Mouse (Mus musculus): ENCODE measurements around the gene Eif5a. TPM values are rescaled to one million over a fixed set of nuclear protein-coding genes. Genes with fewer than 3 reads are reported as not detected.
A peak's percentile ranks its signal among the peaks of the same experiment; 100 is the strongest.
"Not testable (repeated sequence)": the region's sequence is repeated elsewhere in the genome, so short reads cannot be mapped to it uniquely, and the experiment has no call there.

Gene Eif5a
- total RNA-seq, 2 experiments from 2014 or later = 426 to 481 TPM

DNA sequence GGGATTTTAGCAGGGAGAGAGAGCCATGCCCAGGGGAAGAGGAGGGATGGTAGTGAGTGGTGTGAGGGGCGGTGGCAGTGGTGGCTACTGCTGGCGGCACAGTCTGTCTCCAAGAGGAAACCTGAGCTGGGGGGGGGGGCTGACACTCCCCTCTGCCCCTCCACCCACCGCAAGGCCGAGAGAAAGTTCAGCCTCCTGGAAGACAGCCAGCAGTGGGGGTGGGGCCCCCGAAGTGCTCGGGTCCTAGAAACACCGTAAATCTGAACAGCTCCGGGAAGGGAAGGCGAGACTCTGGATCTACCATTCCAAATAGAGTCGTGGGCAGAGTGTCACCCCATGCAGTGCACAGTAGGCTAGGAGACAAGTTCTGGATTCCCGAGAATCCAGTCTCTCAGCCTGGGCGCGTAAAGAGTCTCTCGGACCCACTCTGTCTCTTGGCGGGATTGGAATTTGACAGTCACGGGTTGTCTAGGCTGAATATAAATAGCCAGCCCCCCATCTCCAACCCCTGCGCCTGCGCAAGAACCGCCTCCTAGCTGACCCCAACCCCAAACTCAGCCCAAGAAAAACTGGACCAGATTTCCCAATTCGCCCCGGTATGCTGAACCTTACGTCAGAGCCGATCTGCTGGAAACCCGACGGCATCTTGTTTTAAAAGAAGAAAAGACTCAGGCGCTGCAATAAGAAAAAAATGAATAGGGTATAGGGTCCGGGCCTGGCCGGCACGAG, 25.7 kb upstream of the Eif5a start:
- no peak for DNase-seq (ENCODE audit: extremely low spot score in 1 of 2, low spot score in 1 of 2)

GRCm38 (mm10) chr11:69945997-69946891, 24.5 kb upstream of the Eif5a start:
- no peak for DNase-seq (ENCODE audit: extremely low spot score in 1 of 2, low spot score in 1 of 2)

DNA sequence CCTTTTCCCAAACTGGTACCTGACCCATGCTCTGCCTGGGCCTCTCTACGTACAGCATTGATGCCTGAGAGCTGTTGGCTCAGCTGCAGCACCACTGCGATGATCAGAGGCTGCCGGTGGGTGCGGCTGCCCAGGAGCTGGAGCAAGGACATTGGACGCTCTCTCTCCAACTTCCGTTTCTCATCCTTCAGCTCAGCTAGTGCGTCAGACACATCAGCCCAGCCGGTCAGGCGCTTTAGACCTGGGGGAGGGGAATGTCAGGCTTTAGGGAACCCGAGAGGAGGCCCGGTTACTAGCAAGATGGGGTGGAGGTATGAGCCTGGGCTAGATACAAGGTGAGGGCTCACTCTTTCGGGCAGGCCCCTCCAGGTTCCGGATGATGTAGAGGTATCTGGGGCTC, 23.5 kb upstream of the Eif5a start:
- DNase-seq (ENCODE audit: extremely low spot score in 1 of 2, low spot score in 1 of 2) = no peak

DNA sequence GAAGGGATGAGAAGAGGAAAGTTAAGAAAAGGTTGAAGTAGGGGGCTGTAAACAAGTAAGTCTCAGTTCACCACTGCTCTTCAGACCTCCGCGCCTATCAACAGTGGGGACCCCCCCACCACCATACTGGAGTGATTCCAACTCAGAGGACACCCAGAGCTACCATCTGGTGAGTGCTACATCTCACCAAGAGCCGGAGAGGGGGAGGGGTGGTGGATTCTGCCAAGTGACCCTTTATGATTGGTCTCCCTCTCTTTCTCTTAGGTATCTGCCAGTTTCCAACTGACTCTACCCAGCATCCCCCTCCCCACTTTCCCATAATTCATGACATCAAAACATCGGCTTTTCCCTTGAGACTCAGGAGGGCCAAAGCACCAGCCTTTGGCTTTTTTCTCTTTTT, 19.2 kb upstream of the Eif5a start:
- DNase-seq (ENCODE audit: extremely low spot score in 1 of 2, low spot score in 1 of 2) = no peak

GRCm38 (mm10) chr11:69939731-69940130, 18.0 kb upstream of the Eif5a start:
- DNase-seq (ENCODE audit: extremely low spot score in 1 of 2, low spot score in 1 of 2) = no peak

DNA sequence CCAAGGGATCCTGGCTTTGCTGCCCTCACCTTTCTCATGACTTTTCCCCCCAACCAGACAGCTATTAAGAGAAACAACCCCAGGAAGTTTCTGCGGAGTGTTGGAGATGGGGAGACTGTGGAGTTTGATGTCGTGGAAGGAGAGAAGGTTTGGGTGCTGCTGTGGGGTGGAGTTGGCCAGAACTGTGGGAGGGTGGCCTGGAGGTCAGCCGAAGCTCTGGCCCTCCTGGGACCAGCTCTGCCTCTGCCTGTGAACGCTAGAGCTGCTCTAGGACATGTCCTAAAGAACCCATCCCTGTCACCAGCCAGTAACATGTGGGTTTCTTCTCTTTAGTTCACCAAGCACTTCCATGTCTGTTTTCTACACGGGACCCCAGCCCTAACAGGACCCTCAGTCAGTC, 17.4 kb upstream of the Eif5a start:
- no peak for DNase-seq (ENCODE audit: extremely low spot score in 1 of 2, low spot score in 1 of 2)

DNA sequence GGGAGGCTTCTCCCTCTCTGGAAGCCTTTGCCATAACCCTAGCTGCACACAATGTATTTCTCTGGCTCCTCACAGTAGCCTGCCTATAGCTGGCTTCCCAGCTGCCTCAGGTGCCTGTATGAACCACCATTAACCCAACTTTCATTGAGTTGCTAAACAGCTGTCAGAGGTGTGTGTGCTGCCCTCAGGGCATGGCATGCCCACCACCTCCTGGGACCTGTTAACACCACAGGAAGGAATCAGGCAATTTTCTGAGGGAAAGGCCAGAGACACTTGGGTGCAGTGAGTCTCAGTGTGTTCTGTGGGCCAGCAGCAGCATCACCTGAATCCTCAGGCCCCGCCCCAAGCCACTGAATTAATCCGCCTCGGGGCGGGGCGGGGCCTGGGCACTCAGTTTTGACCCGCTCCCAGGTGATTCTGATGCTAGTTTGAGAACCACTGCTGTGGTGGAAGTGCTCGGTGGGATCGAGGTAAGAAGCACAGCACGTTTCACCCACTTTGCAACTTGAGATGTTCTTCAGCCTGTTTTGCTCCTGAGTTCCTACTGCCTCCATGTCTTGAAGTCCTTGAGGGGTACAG, 16.7 kb upstream of the Eif5a start:
- DNase-seq (ENCODE audit: extremely low spot score in 1 of 2, low spot score in 1 of 2) = no peak

DNA sequence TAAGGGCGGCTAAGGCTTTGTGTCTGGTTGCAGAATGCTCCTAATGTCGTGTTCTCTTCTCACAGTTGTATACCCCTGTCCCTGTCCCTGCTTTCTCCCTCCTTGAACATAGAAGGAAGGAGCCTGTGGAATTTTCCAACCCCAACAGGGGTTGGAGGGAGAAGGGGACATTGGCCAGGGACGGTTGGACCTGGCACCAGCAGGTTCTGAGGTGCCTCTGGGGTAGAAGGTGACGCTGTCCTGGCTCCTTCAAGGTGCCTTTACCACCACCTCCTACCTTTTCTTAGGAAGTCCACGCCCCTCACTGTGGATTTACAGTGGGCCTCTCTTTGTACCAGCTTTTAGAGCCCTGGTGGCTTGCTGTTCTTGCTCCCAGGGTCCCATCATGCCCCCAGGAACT, 16.1 kb upstream of the Eif5a start:
- no peak for DNase-seq (ENCODE audit: extremely low spot score in 1 of 2, low spot score in 1 of 2)

- DNase-seq (ENCODE audit: extremely low spot score in 1 of 2, low spot score in 1 of 2) = no peak
Observed at GRCm38 (mm10) chr11:69937385-69937784, 15.6 kb upstream of the Eif5a start.

GRCm38 (mm10) chr11:69936714-69937347, 15.1 kb upstream of the Eif5a start:
- no peak for DNase-seq (ENCODE audit: extremely low spot score in 1 of 2, low spot score in 1 of 2)

- no peak for DNase-seq (ENCODE audit: extremely low spot score in 1 of 2, low spot score in 1 of 2)
Observed at GRCm38 (mm10) chr11:69936156-69936555, 14.4 kb upstream of the Eif5a start.

DNA sequence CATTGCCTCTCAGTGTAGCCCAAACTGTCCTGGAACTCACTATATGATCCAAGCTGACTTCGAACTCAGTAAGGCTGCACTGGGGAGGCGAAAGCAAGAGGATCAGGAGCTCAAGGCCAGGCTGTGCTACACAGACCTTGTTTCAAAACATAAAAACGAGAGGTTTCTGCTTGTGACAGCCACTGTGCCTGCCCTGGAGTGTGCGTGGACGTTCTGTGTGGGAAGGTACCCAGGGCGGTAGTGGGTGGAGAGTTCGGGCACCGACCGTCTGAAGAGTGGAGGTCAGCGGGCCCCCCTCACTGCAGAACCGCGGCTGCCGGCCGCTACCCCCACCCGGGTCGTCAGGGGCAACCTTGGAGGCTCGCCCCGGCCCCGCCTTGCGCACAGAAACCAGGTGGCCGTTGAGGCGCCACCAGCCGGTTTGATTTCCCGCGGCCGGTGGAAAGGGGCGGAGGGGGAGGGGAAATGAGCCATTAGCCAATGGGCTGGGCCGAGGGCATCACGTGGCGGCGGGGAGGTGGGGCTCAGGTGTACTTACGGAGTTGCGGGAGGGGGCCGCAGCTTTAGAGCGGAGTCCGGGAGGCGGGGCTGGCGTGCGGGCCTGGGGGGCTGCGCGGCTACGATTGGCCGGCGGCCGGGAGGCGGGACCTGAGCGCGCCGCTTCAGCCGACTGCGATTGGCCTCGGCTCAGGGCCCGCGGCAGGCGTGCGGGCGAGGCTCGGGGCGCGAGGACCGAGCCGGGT, 13.6 kb upstream of the Eif5a start, which contains the start of gene Ybx2:
Gene Ybx2 (plus strand): TSS at position 660 of the 743 bp plus-strand sequence.
- peak; percentile 66 to 76 for DNase-seq (ENCODE audit: extremely low spot score in 1 of 2, low spot score in 1 of 2)

DNA sequence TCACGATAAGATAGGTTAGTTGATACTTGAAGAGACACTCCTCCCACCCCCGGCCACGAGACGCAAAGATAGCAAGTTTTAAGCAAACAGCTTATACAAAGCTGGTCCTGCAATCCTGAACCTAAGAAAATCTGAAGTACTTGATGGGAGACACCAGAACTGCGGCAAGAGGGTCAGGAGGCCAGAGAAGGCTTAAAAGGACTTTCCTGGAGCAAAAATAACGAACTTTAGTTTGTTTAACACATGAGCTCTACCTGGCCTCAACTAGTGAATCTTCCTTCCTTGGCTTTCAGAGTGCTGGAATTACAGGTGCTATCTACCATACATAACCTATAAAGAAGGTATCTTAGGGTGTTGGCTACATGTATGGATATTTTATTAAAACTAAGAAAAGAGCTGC, 12.9 kb upstream of the Eif5a start:
- DNase-seq (ENCODE audit: extremely low spot score in 1 of 2, low spot score in 1 of 2) = no peak

DNA sequence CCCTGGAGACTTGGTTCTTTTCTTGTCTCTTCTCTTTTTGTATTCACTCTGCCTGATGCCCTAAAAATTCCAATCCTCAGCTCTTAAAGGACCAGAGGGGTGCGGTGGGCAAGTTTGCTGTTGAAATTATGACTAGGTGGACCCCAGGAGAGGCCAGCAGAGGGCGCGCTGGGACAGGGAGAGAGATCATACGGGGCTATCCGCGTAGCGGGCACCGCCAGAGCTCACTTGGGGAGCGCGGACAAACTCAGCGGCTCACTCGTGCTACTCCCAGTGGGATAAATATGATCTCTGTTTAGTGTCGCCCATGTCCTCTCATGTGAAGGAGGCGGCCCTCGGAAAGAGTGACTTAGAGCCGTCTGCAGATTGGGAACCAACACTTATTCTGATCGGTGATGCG, 12.4 kb upstream of the Eif5a start:
- DNase-seq (ENCODE audit: extremely low spot score in 1 of 2, low spot score in 1 of 2) = peak; percentile 96 to 100

GRCm38 (mm10) chr11:69933066-69933465, 11.3 kb upstream of the Eif5a start:
- no peak for DNase-seq (ENCODE audit: extremely low spot score in 1 of 2, low spot score in 1 of 2)

DNA sequence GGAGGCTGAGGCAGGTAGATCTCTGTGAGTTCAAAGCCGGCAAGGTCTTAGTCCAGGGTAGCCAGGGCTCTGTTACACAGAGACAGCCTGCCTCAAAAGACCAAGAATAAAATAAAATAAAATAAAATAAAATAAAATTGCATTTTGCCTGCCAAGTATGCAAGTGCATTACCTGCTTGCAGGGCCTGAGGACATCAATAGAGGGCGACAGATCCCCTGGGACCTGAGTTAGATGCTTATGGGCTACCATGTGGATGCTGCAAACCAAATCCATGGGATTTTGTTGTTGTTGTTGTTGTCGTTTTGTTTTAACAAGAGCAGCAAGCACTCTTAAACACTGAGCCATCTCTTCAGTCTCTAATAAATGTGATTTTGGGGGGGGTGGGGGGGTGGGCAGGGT, 10.5 kb upstream of the Eif5a start:
- no peak for DNase-seq (ENCODE audit: extremely low spot score in 1 of 2, low spot score in 1 of 2)

- DNase-seq (ENCODE audit: extremely low spot score in 1 of 2, low spot score in 1 of 2) = no peak
Observed at GRCm38 (mm10) chr11:69931769-69932168, 10.0 kb upstream of the Eif5a start.

DNA sequence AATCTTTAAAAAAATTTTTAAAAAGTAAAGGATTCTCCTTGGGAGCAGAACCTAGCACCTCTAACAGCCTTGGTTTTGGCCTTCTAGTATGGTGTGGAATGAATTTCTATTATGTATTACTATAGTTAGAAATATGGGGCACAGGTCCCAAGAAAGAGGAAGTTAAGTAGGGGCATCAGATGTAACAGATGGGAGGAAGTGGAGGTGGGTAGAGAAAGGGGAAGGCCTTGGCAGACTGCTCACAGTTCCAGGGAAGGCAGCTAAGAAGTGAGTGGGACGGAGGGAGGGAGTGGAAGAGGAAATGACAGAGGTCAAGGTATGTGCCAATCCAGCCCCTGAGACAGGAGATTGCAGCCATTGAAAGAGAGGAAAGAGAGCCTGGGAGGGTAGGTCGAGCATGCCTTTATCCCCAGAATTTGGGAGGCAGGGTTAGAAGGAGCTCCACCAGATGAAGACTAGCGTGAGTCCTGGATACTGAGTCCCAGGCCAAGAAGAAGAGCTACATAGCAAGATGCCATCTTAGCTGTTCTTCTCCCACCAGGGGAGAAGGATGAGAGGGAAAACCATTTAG, 9.3 kb upstream of the Eif5a start:
- no peak for DNase-seq (ENCODE audit: extremely low spot score in 1 of 2, low spot score in 1 of 2)

- DNase-seq (ENCODE audit: extremely low spot score in 1 of 2, low spot score in 1 of 2) = not testable (repeated sequence)
Observed at GRCm38 (mm10) chr11:69930176-69930575, 8.4 kb upstream of the Eif5a start.

DNA sequence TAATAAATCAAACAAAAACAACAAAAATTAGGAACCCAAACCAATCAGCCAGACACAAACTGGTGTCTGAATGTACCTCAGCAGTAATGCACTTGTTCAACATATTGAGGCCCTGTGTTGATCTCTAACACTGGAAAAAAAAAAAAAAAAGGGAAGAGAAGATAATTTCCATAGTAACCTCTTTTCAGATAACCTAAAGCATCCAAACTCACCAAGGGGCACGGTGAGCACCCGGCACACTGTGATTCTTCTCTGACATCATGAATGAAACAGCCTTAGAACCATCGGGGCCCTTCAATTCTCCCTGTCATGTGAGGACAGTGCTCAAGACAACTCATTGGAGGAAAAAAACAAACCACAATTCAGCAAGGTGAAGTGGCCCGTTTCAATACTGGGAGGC, 8.0 kb upstream of the Eif5a start:
- DNase-seq (ENCODE audit: extremely low spot score in 1 of 2, low spot score in 1 of 2) = no peak
